Mouse (Mus musculus) ES-Bruce4 (cell line): ENCODE data around the gene Rnf222. TPM values are rescaled to one million over a fixed set of nuclear protein-coding genes. Genes with fewer than 3 reads are reported as not detected.
A peak's percentile ranks its signal among the peaks of the same experiment; 100 is the strongest.

ENCODE experiments used
- H3K27ac ChIP-seq: 2 replicates; pipeline ENCODE4 v1.5.1; 2012; ENCODE audit warnings: low read length, inconsistent platforms; ENCODE audit not compliant: insufficient read depth
- H3K27me3 ChIP-seq: 2 replicates; pipeline ENCODE4 v1.6.1; 2012; ENCODE audit warnings: mild to moderate bottlenecking, low read length, inconsistent platforms; ENCODE audit not compliant: control insufficient read depth, poor library complexity, insufficient read depth, severe bottlenecking
- H3K36me3 ChIP-seq: 2 replicates; pipeline ENCODE4 v1.6.1; 2012; ENCODE audit warnings: inconsistent platforms, mild to moderate bottlenecking, low read length, moderate library complexity; ENCODE audit not compliant: control insufficient read depth, poor library complexity, insufficient read depth, severe bottlenecking
- H3K4me1 ChIP-seq: one replicate; pipeline ENCODE4 v1.8.1; 2011; ENCODE audit warnings: low read length; ENCODE audit not compliant: control insufficient read depth, insufficient read depth
- H3K4me3 ChIP-seq: 2 replicates; pipeline ENCODE4 v1.5.1; 2011; ENCODE audit warnings: low read depth, mild to moderate bottlenecking, low read length
- H3K9ac ChIP-seq: 2 replicates; pipeline ENCODE4 v1.6.1; 2012; ENCODE audit warnings: low read depth, mild to moderate bottlenecking, inconsistent platforms; ENCODE audit not compliant: poor library complexity, severe bottlenecking
- H3K9me3 ChIP-seq: replicated peaks from 2 replicates; pipeline ENCODE4 v1.6.1; 2012; ENCODE audit warnings: mild to moderate bottlenecking, low read length, inconsistent platforms; ENCODE audit not compliant: control insufficient read depth, poor library complexity, insufficient read depth, severe bottlenecking
- CTCF ChIP-seq: IDR thresholded peaks from one replicate; pipeline ENCODE4 v1.8.1; 2011; ENCODE audit warnings: low read depth, low read length
- EP300 ChIP-seq: IDR thresholded peaks from 2 replicates; pipeline ENCODE4 v1.6.1; 2011; ENCODE audit warnings: low read depth, low read length; ENCODE audit not compliant: insufficient read depth
- POLR2A ChIP-seq: IDR thresholded peaks from one replicate; pipeline ENCODE4 v1.8.1; 2011; ENCODE audit warnings: low read length; ENCODE audit not compliant: insufficient read depth
- polyA plus RNA-seq: library from polyadenylated mRNA; stranded (reverse); fragments of >200 nt; gene quantifications from 2 replicates; pipeline ENCODE4 v1.2.4, GENCODE M21; 2011; ENCODE audit warnings: low read depth; ENCODE audit not compliant: missing spikeins, insufficient read depth, insufficient read length

Rnf222 gene
- not detected in 2 replicates for polyA plus RNA-seq

GRCm38 (mm10) chr11:68888253-68888652 lies at the start of gene Rnf222:
TSS of gene Rnf222 (plus strand) at chr11:68888553.
- Histone ChIP-seq H3K4me1 (no peaks in the 10 kb centered on the region), H3K27me3 (no peaks in the 10 kb centered on the region), H3K27ac (no peak within 1 kb of the TSS), H3K9ac (no peak within 1 kb of the TSS), H3K4me3 (no peak within 1 kb of the TSS), H3K9me3 (no peaks in the 10 kb centered on the region), H3K36me3 (no peaks in the 10 kb centered on the region)
- no peak for TF ChIP-seq POLR2A
- TF ChIP-seq CTCF = no peak
- TF ChIP-seq EP300 = no peak

- H3K9me3 ChIP-seq = no peaks in the 10 kb centered on the region
- H3K27ac ChIP-seq = no peak overlapping the region; the same call in 1 of the 2 replicates
- no peak overlapping the region for H3K4me3 ChIP-seq
- no peak overlapping the region for H3K9ac ChIP-seq
- H3K4me1 ChIP-seq = no peaks in the 10 kb centered on the region
- TF ChIP-seq POLR2A (no peak), EP300 (no peak), CTCF (no peak)
- H3K27me3 ChIP-seq = no peaks in the 10 kb centered on the region
- H3K36me3 ChIP-seq = peaks cover 48% of the 10 kb centered on the region
Observed at GRCm38 (mm10) chr11:68839606-68840005, 48.7 kb upstream of the Rnf222 start.

GRCm38 (mm10) chr11:68850862-68851261 lies 37.5 kb upstream of the Rnf222 start:
- Histone ChIP-seq H3K9ac (no peak overlapping the region), H3K27ac (no peak overlapping the region), H3K27me3 (no peaks in the 10 kb centered on the region), H3K4me3 (no peak overlapping the region), H3K4me1 (no peaks in the 10 kb centered on the region), H3K9me3 (no peaks in the 10 kb centered on the region), H3K36me3 (no peaks in the 10 kb centered on the region)
- TF ChIP-seq POLR2A = no peak
- TF ChIP-seq CTCF = no peak
- no peak for TF ChIP-seq EP300

GRCm38 (mm10) chr11:68851644-68852485 lies 36.5 kb upstream of the Rnf222 start:
- H3K27ac ChIP-seq = peak overlapping the region; percentile 25
- peak overlapping the region; percentile 88 for H3K9ac ChIP-seq
- H3K4me3 ChIP-seq = peak overlapping the region; percentile 78
- TF ChIP-seq CTCF (no peak), EP300 (no peak), POLR2A (no peak)
- no peaks in the 10 kb centered on the region for H3K9me3 ChIP-seq
- no peaks in the 10 kb centered on the region for H3K4me1 ChIP-seq
- no peaks in the 10 kb centered on the region for H3K27me3 ChIP-seq
- H3K36me3 ChIP-seq = no peaks in the 10 kb centered on the region

GRCm38 (mm10) chr11:68852486-68852901 lies 35.9 kb upstream of the Rnf222 start:
- Histone ChIP-seq H3K27ac (peak overlapping the region; percentile 25), H3K9me3 (no peaks in the 10 kb centered on the region), H3K27me3 (no peaks in the 10 kb centered on the region), H3K4me3 (peak overlapping the region; percentile 78), H3K9ac (peak overlapping the region; percentile 88), H3K4me1 (no peaks in the 10 kb centered on the region), H3K36me3 (no peaks in the 10 kb centered on the region)
- TF ChIP-seq POLR2A (no peak), EP300 (no peak), CTCF (no peak)

GRCm38 (mm10) chr11:68852932-68853409 lies 35.4 kb upstream of the Rnf222 start:
- H3K27me3 ChIP-seq = no peaks in the 10 kb centered on the region
- H3K36me3 ChIP-seq = no peaks in the 10 kb centered on the region
- peak overlapping the region; percentile 88 for H3K9ac ChIP-seq
- H3K4me1 ChIP-seq = no peaks in the 10 kb centered on the region
- H3K4me3 ChIP-seq = peak overlapping the region; percentile 78
- 0 out of 2 replicates have a peak, but pooled peaks have one; percentile 22 for TF ChIP-seq EP300
- TF ChIP-seq POLR2A = peak; percentile 58
- no peak for TF ChIP-seq CTCF
- H3K9me3 ChIP-seq = no peaks in the 10 kb centered on the region
- H3K27ac ChIP-seq = peak overlapping the region; percentile 25; the same call in 1 of the 2 replicates
